Mouse (Mus musculus) adrenal gland, postnatal 25 days (tissue): Measurements from ENCODE around the gene Phactr2. TPM values are rescaled to one million over a fixed set of nuclear protein-coding genes. Genes with fewer than 3 reads are reported as not detected.
"Not testable (repeated sequence)": the region's sequence is repeated elsewhere in the genome, so short reads cannot be mapped to it uniquely, and the experiment has no call there.

ENCODE experiments used
- DNase-seq: peaks from one replicate; pipeline ENCODE4 v3.0.0; 2021; ENCODE audit warnings: mixed read lengths
- total RNA-seq: library from RNA; stranded (reverse); gene quantifications from 2 replicates; pipeline ENCODE4 v1.2.3, GENCODE M21; 2021

Phactr2 gene
- total RNA-seq, 1 experiment from 2014 or later = 30.6 TPM

DNA sequence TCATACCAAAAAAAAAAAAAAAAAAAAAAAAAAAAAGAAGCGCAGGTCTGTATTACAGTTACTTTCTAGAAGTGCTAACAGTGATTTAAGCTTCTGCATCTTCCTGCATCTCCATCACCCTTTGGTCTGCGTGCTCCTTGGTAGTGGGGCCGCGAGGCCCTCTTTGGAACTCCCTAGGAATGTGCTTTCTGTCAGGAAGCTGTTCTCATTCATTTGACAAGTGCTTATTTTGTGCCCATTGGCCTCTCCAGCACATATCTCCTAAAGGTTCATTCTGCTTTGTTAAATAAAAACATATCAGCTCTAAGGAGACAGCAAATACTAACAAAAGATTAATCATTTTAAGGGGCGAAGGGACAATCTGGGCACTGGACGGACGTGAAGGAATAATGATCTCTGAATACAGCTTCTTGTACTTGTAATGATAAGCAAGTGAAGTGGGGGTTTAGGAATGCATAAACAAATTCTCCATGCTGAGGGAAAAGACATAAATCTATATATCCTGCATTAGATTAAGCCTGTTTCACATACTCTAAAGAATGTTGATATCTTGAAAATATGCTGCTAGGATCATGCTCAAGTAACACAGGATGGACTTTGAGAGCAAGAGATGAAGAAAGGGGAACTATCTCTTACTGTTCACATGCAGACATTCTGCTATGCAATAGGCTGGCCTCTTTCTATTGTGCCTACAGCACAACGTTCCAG, 264.1 kb downstream of the Phactr2 start:
- DNase-seq = no peak

DNA sequence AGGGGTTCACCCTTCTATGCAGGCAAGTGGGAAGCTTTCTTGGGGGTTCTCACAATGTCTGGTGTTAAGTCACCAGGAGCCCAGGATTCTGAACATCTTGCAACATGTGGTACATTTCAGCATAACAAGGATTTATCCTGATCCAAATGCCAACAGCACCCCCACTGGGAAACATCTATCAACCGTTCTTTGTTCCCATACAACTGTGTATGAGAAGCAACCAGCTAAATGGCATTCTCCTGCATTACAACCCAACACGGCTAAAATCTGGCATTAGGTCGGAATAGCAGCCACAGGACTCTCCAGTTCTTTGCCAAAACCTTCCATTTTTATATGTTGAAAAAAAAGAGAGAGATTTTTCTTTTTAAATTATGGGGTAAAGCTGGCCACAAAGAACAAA, 264.7 kb downstream of the Phactr2 start:
- no peak for DNase-seq

DNA sequence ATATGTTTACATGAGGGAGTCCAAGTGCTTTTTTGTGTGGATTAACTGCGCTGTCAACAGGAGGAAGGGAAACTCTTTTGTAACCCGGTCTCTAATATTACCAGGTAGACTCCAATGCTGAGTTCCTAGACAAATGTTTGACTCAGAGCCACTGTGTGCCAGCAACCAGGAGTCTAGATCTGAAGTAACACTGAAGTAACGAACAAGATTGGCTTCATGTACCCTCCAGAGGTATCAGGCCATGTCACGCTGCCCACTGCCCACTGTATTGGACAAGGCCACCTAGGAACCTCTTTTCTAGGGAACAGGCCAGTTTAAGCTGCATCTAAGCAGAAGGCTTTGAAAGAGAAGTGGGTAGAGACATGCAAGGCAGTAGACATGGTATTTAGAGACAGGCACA, 265.2 kb downstream of the Phactr2 start:
- no peak for DNase-seq

DNA sequence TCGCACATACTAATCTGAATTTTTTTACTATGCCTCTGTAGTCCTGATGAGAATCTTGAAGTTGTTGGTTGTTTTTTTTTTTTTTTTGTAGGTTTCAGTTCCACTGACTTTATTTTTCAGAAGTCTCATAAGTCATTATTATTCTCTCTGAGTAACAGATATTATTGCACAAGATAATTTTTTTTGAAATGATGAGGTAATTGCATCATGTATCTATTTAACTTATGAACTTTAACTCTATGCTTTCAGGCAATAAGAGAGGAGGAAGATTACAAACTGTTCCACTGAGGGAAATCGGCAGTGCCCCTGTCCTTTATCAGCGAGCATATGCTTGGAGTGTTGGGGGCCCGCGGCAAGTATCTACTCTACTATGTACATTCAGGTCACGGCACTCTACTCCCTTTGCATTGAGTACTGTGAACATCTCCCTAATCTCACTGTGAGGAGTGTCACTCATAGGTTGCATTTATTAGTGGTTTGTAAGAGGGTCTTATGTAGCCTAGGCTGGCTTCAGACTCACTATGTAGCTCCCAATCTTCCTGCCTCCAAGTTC, 272.4 kb downstream of the Phactr2 start:
- DNase-seq = no peak

DNA sequence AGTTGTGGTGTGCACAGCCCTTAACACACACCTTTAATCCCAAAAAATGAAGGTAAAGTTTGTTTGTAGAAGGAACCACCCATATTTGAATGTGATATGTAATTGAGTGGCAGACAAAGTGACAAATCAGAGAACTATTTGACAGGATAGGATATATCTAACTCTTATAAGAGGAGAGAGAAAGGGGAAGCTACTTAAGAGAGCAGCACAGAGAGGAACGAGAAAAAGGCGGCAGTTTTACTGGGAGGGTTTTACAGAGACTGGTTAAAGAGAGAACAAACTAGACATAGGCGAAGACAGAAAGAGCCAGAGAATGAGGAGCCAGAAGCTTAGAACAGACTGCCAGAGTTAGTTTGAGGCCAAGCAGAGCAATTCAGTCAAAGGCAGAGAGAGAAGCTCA, 273.4 kb downstream of the Phactr2 start:
- no peak for DNase-seq

DNA sequence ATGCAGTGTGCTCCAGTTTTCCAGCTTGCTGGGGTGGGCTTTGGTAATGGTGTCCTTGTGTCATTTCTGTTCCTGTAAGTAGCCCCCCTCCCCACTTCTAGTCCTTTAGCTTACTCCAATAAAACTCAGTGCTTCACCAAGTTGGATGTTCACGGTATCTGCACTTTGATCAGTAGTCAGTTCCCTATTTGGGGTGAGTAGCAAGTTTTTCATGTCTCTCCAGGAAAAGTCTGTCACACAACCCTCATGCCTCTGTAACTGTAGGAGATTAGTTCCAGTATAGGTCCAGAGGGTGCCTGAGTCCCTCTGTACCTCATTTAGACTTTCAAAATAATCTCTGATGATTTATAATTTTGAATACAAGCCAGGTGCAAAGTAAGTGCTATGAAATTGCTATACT, 275.0 kb downstream of the Phactr2 start:
- no peak for DNase-seq

DNA sequence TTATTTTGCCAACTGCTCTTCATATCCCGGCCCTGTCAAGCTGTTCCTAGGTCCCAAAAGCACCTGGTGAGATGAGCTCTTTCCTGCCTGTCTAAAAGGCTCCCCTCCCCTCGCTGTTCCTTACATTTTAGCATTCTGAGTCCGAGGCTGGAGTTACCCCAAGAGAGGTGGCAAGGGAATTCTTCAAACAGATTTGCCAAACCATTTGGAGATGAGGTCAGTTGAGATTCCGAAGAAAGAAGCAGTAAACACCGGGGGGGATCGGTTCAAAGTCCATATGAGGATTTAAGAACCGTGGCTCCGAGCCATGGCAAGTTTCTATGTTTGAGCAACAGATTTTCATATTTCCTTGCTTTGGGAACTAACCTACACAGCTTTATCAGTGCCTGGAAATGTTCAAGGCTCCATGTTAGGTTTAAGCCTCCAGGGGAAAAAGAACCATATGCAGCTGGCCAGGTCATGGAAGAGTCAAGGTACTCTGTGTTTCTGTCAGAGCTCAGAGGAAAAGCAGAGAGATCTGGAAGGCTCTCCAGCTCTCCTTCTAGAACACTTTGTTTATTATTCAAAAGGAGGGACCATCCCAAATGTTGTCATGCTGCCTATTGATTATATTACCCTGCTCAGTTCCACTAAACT, 277.2 kb downstream of the Phactr2 start:
- DNase-seq = no peak

DNA sequence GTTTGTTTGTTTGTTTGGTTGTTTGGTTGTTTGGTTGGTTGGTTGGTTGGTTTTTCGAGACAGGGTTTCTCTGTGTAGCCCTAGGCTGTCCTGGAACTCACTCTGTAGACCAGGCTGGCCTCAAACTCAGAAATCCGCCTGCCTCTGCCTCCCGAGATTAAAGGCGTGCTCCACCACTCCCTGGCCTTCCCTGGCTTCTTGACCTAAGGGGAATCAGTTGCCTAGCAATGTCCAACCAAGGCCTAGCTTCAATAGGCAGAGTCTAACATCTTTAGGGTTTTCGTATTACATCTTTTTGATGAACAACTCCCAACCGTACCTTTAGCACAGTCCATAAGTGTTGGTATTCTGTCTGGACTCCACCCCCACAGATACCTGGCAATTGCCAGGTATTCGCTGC, 280.7 kb downstream of the Phactr2 start:
- DNase-seq = not testable (repeated sequence)

DNA sequence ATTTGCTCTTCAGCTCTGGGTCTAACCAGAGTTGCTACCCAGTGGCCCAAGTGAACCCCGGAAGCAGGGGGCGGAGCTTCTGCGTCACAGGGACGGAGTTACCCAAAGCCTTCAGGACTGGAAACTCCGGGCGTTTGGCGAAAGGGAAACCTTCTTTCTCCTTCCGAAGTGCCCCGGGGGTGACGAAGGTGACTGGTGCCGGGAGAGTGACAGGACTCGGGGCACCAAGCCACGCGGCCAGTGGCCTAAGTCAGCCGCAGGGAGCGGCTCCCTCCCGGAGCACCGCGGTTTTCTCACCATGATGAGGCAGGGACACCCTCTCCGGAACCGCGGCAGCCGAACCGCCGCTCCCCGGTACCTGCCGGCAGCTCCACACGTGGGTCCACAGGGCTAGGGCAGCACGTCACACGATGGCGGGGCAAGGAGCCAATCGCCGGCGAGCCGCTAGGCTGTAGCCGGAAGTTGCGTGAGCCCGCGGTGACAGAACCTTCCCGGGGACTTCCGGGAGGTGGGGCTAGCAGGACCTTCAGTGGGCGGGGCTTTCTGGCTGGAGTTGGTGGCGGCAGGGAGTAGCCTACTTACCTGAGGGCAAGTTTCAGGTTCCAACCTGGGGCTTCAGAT, 281.4 kb downstream of the Phactr2 start, which contains the start of gene Ltv1:
Ltv1 (minus strand) TSS at position 438 of the 621 bp plus-strand sequence.
- DNase-seq = peak; percentile 97

DNA sequence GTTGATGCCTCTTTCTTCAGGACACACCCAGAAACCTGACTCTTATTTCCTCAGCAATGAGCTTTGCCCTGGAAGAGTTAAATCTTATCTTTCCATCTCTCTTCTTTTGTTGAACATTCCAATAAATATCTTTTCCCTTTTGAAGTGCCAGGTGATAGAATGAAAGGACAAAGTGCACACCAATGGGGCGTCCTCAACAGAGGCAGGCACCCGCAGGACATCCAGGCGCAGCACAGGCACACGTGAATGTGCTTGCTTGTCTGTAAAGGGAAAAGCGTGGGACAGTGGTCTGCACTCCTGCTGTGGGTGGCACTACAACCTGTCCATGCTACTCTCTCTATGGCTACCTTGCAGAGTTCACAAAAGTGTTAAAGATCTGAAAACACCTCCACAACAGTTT, 284.3 kb downstream of the Phactr2 start:
- no peak for DNase-seq

DNA sequence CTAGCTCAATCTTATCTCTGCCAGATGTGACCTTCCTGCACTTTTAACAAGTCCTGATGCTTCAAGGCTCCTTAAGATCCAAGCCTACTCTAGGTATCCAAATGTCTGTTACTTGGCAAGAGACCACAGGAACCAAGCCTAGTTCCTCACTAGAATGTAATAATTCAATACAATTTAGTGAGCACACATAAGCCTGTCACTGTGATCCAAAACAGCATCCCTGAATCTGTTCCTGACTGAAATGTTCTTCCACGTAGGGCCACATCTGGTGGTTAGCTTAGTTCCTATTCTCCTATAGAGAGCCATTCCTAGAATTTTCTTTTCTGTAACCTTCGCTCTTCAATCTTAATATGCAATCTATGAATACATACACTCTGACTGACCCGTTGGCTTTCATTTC, 287.5 kb downstream of the Phactr2 start:
- no peak for DNase-seq

DNA sequence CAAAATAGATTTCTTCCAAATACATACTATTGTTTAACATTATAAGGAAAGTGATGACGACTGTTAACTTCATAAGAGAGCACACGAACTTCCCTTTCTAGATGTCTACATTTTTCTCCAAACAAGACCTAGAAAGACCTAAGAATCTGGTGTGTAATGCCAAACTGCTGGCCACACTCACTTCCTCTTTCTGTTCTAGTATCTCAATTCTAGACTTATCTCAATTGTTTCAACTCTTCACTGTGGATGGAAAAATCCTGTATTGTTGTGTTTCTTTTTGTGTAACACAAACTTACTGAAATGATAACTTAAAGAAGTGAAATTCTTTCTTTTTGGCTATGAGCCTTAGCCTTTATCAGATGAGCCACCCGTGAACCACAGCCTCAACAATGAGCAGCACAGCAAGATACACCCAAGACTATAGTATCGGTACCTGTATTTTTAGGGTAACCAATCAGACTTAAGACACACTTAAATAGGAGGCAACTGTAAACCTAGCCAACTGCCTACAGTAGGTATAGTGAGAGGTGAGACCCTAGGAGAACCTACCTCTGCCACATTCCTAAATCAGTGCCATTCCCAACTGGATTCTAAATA, 289.9 kb downstream of the Phactr2 start:
- DNase-seq = no peak

DNA sequence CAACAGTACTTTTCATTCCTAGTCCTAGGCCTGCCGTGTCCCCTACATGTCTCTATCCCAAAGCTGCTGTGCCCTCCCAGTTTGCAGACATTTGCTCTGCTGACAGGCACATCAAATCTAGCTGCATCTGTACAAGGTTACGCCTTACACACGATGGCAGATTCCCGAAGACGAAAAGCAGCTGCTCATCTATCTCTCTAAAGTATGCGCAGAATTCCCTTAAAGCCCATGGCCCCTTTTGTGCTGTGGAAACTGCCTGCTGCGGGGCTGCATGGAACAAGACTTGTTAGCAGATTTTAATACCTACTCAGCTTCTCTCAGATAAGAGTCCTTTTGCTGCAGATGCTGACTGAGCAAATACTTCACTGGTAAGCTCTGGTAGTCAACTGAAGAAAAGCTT, 294.0 kb downstream of the Phactr2 start:
- no peak for DNase-seq

DNA sequence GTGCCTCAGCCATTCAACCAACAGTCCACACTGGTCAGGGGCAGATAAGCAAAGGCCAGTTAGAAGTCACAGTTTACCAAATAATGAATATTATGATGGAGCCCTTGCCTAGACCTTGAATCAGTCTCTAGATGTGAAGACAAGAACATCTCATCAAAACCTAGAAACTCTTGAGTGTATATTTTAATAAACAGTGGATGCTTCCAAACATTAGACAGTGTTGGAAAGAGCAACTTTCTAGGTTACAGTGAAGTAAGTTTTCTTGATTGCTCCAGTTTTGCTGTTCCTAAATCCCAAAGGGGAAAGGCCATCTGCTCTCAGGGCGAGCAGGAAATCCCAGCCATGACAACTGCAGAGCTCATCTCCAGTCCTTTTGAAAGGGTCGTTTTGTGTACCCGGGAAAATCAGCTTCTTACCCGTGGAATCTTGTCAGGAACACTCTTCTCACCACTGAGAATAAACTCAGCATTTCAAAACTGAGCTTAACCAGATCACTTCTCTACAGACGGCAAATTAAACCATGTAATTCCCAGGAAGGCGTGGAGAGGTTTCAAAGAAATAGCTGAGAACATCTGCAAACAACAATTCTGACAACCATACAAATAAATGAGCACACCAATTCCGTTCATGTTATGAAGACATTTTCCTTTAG, 296.1 kb downstream of the Phactr2 start, which contains the start of gene Zc2hc1b:
Zc2hc1b (minus strand) TSS at position 51 of the 652 bp plus-strand sequence.
- no peak for DNase-seq

DNA sequence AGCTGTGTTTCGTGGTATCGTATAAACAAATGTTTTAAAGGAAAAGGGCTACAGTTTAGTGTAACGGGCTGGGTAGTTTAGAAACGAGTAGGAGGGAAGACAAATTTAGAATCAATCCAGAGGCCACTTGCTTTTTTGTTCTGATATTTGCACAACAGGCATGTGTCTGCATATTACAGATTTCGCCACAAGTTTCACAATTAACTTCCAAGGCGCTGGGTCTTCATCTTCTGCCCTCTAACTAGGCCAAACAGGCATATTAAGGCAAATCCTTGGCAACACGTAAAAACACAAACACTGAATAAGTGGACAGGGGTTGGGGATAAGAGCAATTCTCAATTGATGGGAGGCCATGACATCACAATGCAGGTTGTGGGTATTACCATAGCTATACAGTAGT, 298.3 kb downstream of the Phactr2 start:
- no peak for DNase-seq

DNA sequence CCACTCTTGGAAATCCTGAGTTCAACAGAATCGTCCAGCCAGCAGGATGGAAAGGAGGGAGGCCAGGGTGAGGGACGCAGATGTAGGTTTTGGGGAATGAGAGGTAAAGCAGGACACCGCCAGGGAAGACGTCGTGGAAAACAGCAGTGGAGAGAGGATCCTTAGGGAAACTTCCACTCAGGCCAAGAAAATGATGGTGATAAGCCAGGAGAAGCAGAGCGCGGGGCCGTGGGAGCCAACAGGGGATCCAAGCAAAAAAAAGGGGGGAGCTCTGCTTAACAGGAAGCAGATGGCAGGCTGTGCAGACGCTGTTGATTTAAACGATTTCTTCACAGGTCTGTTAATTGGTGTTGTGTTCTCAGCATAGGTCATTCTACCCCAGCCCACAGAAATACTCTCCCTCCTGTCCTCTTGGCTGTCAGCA, 301.4 kb downstream of the Phactr2 start:
- DNase-seq = no peak

DNA sequence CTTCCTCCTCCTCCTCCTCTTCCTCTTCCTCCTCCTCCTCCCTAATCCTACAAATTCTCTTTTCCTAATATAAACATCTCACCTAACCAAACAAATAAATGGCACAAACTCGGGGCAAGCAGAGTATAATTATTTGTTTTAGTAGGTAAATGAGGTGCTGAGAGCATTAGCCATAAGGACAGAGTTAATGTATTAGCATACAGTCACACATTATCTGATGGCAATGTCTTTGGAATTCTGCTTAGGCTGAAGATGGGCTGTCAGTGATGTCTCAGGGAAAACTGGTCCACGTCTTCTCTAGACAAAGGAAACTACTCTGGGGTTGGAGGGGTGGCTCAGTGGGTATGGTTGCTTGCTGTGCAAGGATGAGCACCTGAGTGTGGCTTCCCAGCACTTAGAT, 302.8 kb downstream of the Phactr2 start:
- no peak for DNase-seq

DNA sequence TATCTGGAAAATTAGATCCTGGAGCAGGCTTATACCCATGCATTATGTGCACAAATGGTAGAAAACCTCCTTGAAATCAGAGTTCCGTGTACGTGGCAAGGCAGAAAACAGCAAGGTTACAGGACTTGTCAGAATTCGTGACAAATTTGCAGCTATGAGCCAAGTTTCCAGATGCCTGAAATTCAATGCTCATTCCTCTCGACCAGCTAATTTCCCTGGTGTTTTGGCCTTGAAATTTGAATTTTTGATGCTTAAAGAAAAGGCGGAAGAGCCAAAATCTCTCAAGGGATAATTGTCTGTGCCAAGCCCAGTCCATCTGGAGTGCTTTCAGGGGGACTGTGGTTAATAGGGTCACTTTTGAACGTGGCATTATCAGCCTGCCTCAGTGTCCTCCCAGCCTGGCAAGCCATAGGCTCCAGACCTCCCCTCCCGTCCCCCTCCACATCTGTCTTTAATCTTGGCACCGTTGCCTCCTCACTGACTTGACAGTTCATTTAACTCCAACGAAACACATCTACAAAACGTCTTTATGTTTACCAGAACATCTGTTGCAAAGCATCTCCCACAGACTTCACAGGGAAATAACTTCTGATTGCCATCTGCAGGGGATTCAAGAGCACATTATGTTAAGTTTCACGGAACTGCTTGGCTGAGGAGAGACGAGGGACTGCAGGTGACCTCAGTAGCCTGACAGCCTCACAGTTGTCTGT, 303.3 kb downstream of the Phactr2 start:
- no peak for DNase-seq

DNA sequence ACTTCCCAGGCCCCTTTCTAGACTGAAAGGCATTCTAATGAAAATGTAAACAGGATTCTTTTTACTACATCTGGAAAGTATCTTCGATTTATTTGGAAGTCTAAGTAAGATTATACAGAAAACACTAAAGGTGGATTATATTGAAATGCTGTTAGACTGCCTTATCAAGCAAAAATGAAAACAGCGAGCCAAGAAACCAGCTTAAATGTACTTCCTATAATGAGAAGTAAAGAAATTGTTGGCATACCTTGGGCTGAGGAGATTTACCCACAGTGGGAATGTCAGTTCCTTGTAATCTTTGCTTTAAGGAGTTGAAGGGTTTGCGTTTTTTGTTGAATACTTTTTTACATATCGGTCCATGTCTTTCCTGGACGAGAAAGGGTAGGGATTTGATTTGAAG, 305.8 kb downstream of the Phactr2 start:
- no peak for DNase-seq

DNA sequence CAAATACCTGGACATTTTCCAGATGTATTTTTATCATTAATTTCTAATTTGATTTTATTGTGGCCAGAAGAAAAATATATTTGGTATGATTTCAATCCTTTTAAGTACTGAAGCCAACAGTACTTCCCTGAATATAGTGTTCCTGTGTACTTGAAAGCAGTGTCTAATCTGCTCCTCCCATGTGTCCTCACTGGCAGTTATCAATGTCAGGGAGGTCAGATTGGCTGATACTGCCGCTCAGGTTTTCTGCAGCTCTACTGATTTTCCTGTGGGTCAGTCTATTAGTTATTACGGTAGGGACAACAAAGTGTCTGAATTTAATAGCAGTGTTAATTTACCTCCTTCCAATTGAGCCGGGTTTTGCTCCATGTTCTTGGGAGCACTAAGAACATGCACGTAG, 312.2 kb downstream of the Phactr2 start:
- no peak for DNase-seq

DNA sequence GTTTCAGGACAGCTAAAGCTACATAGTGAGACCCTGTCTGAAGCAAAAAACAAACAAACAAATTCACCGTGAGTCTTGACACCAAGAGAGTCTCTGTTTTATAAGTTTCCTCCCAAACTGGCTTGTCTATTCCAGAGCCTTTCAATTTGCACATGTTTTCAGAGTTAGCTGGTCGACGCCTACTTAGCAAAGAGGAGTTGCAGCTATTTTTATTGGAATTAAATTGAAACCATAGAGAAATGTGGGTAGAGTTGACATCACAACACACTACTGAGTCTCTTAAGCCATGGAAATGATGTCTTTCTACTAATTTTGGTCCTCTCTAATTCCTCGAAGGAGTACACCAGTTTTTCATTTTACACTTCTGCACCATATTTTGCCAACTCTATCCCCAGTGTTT, 313.3 kb downstream of the Phactr2 start:
- DNase-seq = no peak
